Mouse (Mus musculus): Measurements from ENCODE around the gene Tph2. TPM values are rescaled to one million over a fixed set of nuclear protein-coding genes. Genes with fewer than 3 reads are reported as not detected.

The Tph2 gene
- polyA plus RNA-seq, 1 experiment from 2014 or later: 3.9 TPM

DNA sequence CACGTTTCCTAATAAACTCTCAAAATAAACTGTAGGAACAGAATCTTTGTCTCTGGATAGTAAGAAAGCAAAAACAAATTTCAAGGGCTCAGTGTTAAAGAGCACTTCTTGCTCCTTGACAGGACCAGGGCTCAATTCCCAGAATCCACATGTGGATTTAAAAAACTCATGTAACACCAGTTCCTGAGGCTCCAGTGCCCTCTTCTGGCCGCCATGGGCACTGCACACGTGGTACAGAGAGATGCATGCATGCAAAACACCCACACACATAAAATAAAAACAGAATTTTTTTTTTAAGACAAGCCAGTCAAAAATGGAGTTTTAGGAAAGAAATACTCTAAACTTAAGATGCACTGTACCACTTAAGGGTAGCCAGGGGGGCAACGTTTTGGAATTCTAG is 133.2 kb downstream of the Tph2 start:
- H3K4me3 ChIP-seq: no peak overlapping the region
- ATAC-seq (ENCODE audit: low FRiP score): no peak
- no peak overlapping the region for H3K9ac ChIP-seq
- H3K27me3 ChIP-seq: no peaks in the 10 kb centered on the region
- no peak overlapping the region for H3K27ac ChIP-seq
- 53% methylated on average over 4 of the region's 4 CpGs for WGBS
- no peaks in the 10 kb centered on the region for H3K4me1 ChIP-seq (replicated peaks)
- no peaks in the 10 kb centered on the region for H3K9me3 ChIP-seq
- H3K4me2 ChIP-seq: no peak overlapping the region
- H3K36me3 ChIP-seq: no peaks in the 10 kb centered on the region

DNA sequence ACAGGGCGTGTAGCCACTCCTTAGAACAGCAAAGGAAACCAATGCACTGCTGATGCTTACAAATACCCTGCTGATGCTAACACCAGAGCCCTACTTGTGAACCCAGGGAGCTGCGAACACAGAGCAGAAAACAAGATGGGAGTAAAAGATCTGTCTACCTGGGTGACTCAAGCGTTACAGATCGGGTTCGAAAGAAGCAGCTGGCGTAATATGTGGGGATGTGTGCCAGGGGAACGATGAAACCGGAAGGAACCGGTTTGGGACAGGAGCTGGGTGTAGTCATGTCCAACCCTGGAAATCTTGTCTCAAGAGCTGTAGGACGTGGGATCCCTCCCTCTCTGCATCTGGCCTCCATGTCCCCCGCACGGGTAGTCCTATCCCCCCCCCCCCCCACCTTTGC is 134.1 kb downstream of the Tph2 start:
- no peaks in the 10 kb centered on the region for H3K4me1 ChIP-seq (replicated peaks)
- ATAC-seq (ENCODE audit: low FRiP score): no peak
- WGBS: 91% methylated on average over 12 of the region's 12 CpGs

GRCm38 (mm10) chr10:115050178-115050577 is 134.6 kb downstream of the Tph2 start:
- 73% methylated on average over 8 of the region's 8 CpGs for WGBS
- H3K9ac ChIP-seq: no peak overlapping the region
- no peaks in the 10 kb centered on the region for H3K9me3 ChIP-seq
- no peaks in the 10 kb centered on the region for H3K4me1 ChIP-seq (replicated peaks)
- H3K4me3 ChIP-seq: no peak overlapping the region
- no peak for ATAC-seq (ENCODE audit: low FRiP score)
- H3K36me3 ChIP-seq: no peaks in the 10 kb centered on the region
- H3K4me2 ChIP-seq: no peak overlapping the region
- H3K27ac ChIP-seq: no peak overlapping the region
- no peaks in the 10 kb centered on the region for H3K27me3 ChIP-seq

More for the DNA sequence above, 134.1 kb downstream of the Tph2 start:
- Histone ChIP-seq H3K4me2 (no peak overlapping the region), H3K4me3 (no peak overlapping the region), H3K36me3 (no peaks in the 10 kb centered on the region), H3K9ac (no peak overlapping the region), H3K9me3 (no peaks in the 10 kb centered on the region), H3K27me3 (no peaks in the 10 kb centered on the region), H3K27ac (no peak overlapping the region)

- Histone ChIP-seq H3K4me3 (no peak overlapping the region), H3K4me2 (no peak overlapping the region), H3K4me1 (replicated peaks) (no peaks in the 10 kb centered on the region), H3K9ac (no peak overlapping the region), H3K27ac (no peak overlapping the region), H3K36me3 (no peaks in the 10 kb centered on the region), H3K9me3 (no peaks in the 10 kb centered on the region), H3K27me3 (no peaks in the 10 kb centered on the region)
- no peak for ATAC-seq (ENCODE audit: low FRiP score)
- WGBS: 98% methylated on average over 2 of the region's 2 CpGs
Measured at GRCm38 (mm10) chr10:115048565-115048964, 136.3 kb downstream of the Tph2 start.

DNA sequence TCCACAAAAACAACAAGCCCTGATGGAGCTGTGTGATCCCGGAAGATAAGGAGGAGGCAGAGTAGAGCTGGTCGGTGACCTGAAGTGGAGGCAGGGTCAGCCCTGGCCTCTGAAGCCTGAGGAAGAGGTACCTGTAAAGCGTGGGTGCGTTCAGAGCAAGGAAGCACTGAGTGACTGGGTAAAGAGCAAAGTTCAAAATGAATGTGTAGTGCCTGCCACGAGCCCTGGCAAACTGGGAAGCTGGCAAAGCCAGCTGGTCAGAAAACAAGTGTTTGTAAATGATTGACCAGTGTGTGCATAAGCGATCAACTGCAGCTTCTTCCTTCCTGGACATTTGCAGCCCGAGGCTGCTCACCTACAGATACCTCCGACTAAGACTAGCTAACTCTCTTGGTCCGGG is 149.1 kb downstream of the Tph2 start:
- H3K4me2 ChIP-seq: no peak overlapping the region
- ATAC-seq (ENCODE audit: low FRiP score): no peak

More for the DNA sequence above, 149.1 kb downstream of the Tph2 start:
- no peak overlapping the region for H3K4me3 ChIP-seq
- no peak overlapping the region for H3K9ac ChIP-seq
- no peaks in the 10 kb centered on the region for H3K9me3 ChIP-seq
- H3K4me1 ChIP-seq (replicated peaks): no peaks in the 10 kb centered on the region
- no peaks in the 10 kb centered on the region for H3K36me3 ChIP-seq
- no peak overlapping the region for H3K27ac ChIP-seq
- 94% methylated on average over 9 of the region's 9 CpGs for WGBS
- H3K27me3 ChIP-seq: no peaks in the 10 kb centered on the region

Other genes starting within 250 kb of the Tph2 start
- gene Tbc1d15, start 66.4 kb upstream of the Tph2 start, polyA plus RNA-seq (2015; fragmentation: Nextera tagmentation; extraction: Ambion mirVana): 31.6 and 36.7 TPM in 2 replicates
- 7.8 and 8.4 TPM in 2 replicates for gene Rab21, start 130.6 kb upstream of the Tph2 start, polyA plus RNA-seq (2015; fragmentation: Nextera tagmentation; extraction: Ambion mirVana)
- gene Tmem19, start 177.5 kb upstream of the Tph2 start, polyA plus RNA-seq (2015; fragmentation: Nextera tagmentation; extraction: Ambion mirVana): 38.9 and 39.4 TPM in 2 replicates
- gene Thap2, start 199.4 kb upstream of the Tph2 start, polyA plus RNA-seq (2015; fragmentation: Nextera tagmentation; extraction: Ambion mirVana): 29.9 and 30.4 TPM in 2 replicates
- gene Zfc3h1, start 199.9 kb upstream of the Tph2 start, polyA plus RNA-seq (2015; fragmentation: Nextera tagmentation; extraction: Ambion mirVana): 17.0 and 20.3 TPM in 2 replicates